ENCODE assay signal across 7 mouse cellular contexts in genomic region chr19:7482599-7483511, GRCm38 (mm10). TPM values are rescaled to one million over a fixed set of nuclear protein-coding genes. Genes with fewer than 3 reads are reported as not detected.
A peak's percentile ranks its signal among the peaks of the same experiment; 100 is the strongest.
DNase-seq lines count a peak whose midpoint lies in the region; ATAC-seq lines count a peak whose summit lies in the region.

Gene Rtn3, minus strand, starts transcription at chr19:7483281.

- WGBS in embryonic facial prominence, embryonic 10.5 days = under 1% methylated on average over 80 of the region's 80 CpGs
- WGBS in limb, embryonic 10.5 days = under 1% methylated on average over 80 of the region's 80 CpGs
- WGBS in midbrain, embryonic 13.5 days = under 1% methylated on average over 80 of the region's 80 CpGs

- H3K9me3 ChIP-seq in embryonic facial prominence, embryonic 10.5 days = no peaks in the 10 kb centered on the region
- no peaks in the 10 kb centered on the region for H3K9me3 ChIP-seq in limb, embryonic 10.5 days (replicated peaks)
- H3K9me3 ChIP-seq in midbrain, embryonic 13.5 days = no peaks in the 10 kb centered on the region

- H3K4me2 ChIP-seq in midbrain, embryonic 13.5 days (replicated peaks) = peak within 1 kb of the TSS; percentile 80

- no peaks in the 10 kb centered on the region for H3K27me3 ChIP-seq in embryonic facial prominence, embryonic 10.5 days (replicated peaks; ENCODE audit: low read depth, poor library complexity, severe bottlenecking)
- H3K27me3 ChIP-seq in limb, embryonic 10.5 days (ENCODE audit: low read depth, poor library complexity, severe bottlenecking) = no peaks in the 10 kb centered on the region
- H3K27me3 ChIP-seq in midbrain, embryonic 13.5 days = no peaks in the 10 kb centered on the region

- peaks cover 4% of the 10 kb centered on the region; the same call in 1 of the 2 replicates for H3K36me3 ChIP-seq in embryonic facial prominence, embryonic 10.5 days (replicated peaks)
- H3K36me3 ChIP-seq in limb, embryonic 10.5 days = no peaks in the 10 kb centered on the region
- no peaks in the 10 kb centered on the region; the same call in 1 of the 2 replicates for H3K36me3 ChIP-seq in midbrain, embryonic 13.5 days

- H3K4me3 ChIP-seq in embryonic facial prominence, embryonic 10.5 days = peak within 1 kb of the TSS; percentile 73
- peak within 1 kb of the TSS; percentile 83 for H3K4me3 ChIP-seq in limb, embryonic 10.5 days
- H3K4me3 ChIP-seq in midbrain, embryonic 13.5 days (replicated peaks) = peak within 1 kb of the TSS; percentile 97

- H3K4me1 ChIP-seq in embryonic facial prominence, embryonic 10.5 days = peaks cover 22% of the 10 kb centered on the region
- peaks cover 15% of the 10 kb centered on the region for H3K4me1 ChIP-seq in limb, embryonic 10.5 days
- H3K4me1 ChIP-seq in midbrain, embryonic 13.5 days (replicated peaks) = peaks cover 41% of the 10 kb centered on the region

- peak; percentile 74 for ATAC-seq in granulocyte monocyte progenitor cell, adult 5-6 weeks (replicated peaks; ENCODE audit: poor library complexity, severe bottlenecking)
- ATAC-seq in midbrain, embryonic 13.5 days = peak; percentile 92

- H3K9ac ChIP-seq in midbrain, embryonic 13.5 days (replicated peaks) = peak within 1 kb of the TSS; percentile 100

- H3K27ac ChIP-seq in embryonic facial prominence, embryonic 10.5 days (replicated peaks) = peak within 1 kb of the TSS; percentile 95
- H3K27ac ChIP-seq in limb, embryonic 10.5 days = peak within 1 kb of the TSS; percentile 97
- H3K27ac ChIP-seq in midbrain, embryonic 13.5 days = peak within 1 kb of the TSS; percentile 100

- DNase-seq in adrenal gland, postnatal 10 days = peak; percentile 97
- peak; percentile 99 for DNase-seq in embryonic facial prominence, embryonic 10.5 days (ENCODE audit: low spot score)
- peak; percentile 96 for DNase-seq in kidney, adult 11 months
- DNase-seq in limb, embryonic 10.5 days (ENCODE audit: low spot score) = peak; percentile 99
- DNase-seq in spleen, adult 12 weeks (ENCODE audit: low spot score) = peak; percentile 95

RNA-seq across cellular contexts. Expression of gene Rtn3, which starts in this region (rescaled TPM):
- total RNA-seq in adrenal gland, postnatal 10 days (2021) = 100 to 1,000 TPM; 128 to 139 TPM
- 145 and 153 TPM in 2 replicates for polyA plus RNA-seq in embryonic facial prominence, embryonic 10.5 days (2016; fragmentation: Nextera tagmentation; extraction: Ambion mirVana)
- total RNA-seq in granulocyte monocyte progenitor cell, adult 5-6 weeks (2014; fragmentation: Nextera tagmentation) = 166 and 193 TPM in 2 replicates
- 80.4 and 94.7 TPM in 2 replicates for total RNA-seq in granulocyte monocyte progenitor cell, adult 5-6 weeks (2017)
- polyA plus RNA-seq in limb, embryonic 10.5 days (2016; fragmentation: Nextera tagmentation; extraction: Ambion mirVana) = 95.7 and 103 TPM in 2 replicates
- polyA plus RNA-seq in midbrain, embryonic 13.5 days (2015; fragmentation: Nextera tagmentation; extraction: Ambion mirVana) = 557 and 566 TPM in 2 replicates

Comparison
In these comparisons a context has a peak if more than half of its experiments do, and no peak if none do; other contexts are left out.
1. Peak in every context shown above with its lines: DNase-seq, ATAC-seq, H3K4me3 ChIP-seq and H3K27ac ChIP-seq.